In the genomic region with DNA sequence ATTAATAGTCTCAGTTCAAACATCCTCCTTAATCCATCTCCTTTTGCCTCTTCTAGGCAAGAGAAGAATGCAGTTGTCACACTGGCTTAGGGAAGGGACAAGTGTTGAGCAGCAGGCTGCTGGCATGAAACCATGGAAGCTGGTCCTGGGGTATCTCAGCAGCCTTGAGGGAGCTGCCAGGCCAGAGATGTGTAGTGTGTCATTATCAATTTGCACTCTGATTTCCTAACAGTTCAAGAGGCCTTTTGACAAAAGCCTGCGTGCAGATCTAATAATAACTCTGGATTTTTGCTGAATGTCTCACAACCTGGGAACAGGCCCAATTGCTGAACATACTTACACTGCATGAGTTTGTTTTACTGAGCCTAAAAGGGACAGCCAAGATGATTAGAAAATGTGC, we compare ENCODE assay signal across 8 mouse cellular contexts.
DNase-seq lines count a peak whose midpoint lies in the region; TF ChIP-seq lines count a peak whose summit lies in the region.

No protein-coding gene starts in this region.

- no peaks in the 10 kb centered on the region for H3K27me3 ChIP-seq in kidney, adult 2 months (replicated peaks; ENCODE audit: control insufficient read depth, insufficient read depth, low read length)

- H3K36me3 ChIP-seq in kidney, adult 2 months (ENCODE audit: control insufficient read depth, insufficient read depth, low read length): no peaks in the 10 kb centered on the region

- TF ChIP-seq CTCF in kidney, adult 2 months (conservative IDR thresholded peaks at IDR 0.05; ENCODE audit: insufficient read depth, insufficient read length, low read depth, low read length): no peak

- DNase-seq in cerebellum, postnatal 14 days: peak; percentile 33 to 64
- no peak for DNase-seq in cerebellum, adult 18-20 months
- DNase-seq in urinary bladder, postnatal 14 days (ENCODE audit: low spot score): peak; percentile 16
- DNase-seq in urinary bladder, postnatal 25 days (ENCODE audit: low spot score): no peak
- peak; percentile 53 for DNase-seq in kidney, adult 2 months
- DNase-seq in thymus, adult 18-20 months: no peak
- no peak for DNase-seq in liver
- DNase-seq in frontal cortex, adult 2 months (ENCODE audit: extremely low spot score in 1 of 2, low spot score in 1 of 2): no peak

- 79% methylated on average over 1 of the region's 1 CpGs for WGBS in kidney, adult 2 months

- no peak overlapping the region for H3K4me3 ChIP-seq in kidney, adult 2 months (ENCODE audit: insufficient read depth, low read depth, low read length)

- no peak for TF ChIP-seq POLR2A in kidney, adult 2 months (IDR thresholded peaks at IDR 0.05; ENCODE audit: low read depth, low read length)

- peak overlapping the region; percentile 65 for H3K27ac ChIP-seq in kidney, adult 2 months (ENCODE audit: insufficient read depth, low read depth, low read length)

- no peaks in the 10 kb centered on the region for H3K4me1 ChIP-seq in kidney, adult 2 months (ENCODE audit: control insufficient read depth, insufficient read depth, low read length)

Comparison
In these comparisons a context has a peak if more than half of its experiments do, and no peak if none do; other contexts are left out.
1. DNase-seq: peak in cerebellum, postnatal 14 days (2 of 2), urinary bladder, postnatal 14 days (single experiment) and kidney, adult 2 months (single experiment); none in cerebellum, adult 18-20 months (0 of 2), urinary bladder, postnatal 25 days (single experiment), thymus, adult 18-20 months (0 of 2), liver (single experiment) and frontal cortex, adult 2 months (0 of 2).